ENCODE assay signal across 14 mouse cellular contexts in the genomic region with DNA sequence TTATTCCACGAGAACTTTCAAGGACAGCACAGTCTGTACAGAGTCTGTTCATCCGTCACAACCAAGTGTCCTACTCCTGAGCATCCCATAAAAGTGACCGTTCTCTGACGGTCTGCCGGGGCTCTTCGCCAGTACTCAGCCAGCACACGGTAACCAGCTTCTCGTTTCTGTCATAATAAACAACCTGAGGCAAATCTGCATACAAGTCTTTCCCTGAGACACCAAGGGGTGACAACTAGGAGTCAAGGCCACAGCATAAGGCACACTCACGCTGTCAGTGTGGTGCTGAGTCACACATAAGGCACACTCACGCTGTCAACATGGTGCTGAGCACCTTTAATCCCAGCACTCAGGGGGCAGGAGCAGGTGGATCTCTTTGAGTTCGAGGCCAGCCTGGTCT. TPM values are rescaled to one million over a fixed set of nuclear protein-coding genes. Genes with fewer than 3 reads are reported as not detected.
DNase-seq lines count a peak whose midpoint lies in the region; TF ChIP-seq lines count a peak whose summit lies in the region.
"Had no signal": no experiment of that assay in that cellular context is flagged by ENCODE, and none has a peak within 500 bp of the region (broad histone marks: within the 10 kb centered on the region; RNA-seq: fewer than 3 reads in every experiment).

No protein-coding gene starts in this region.

- TF ChIP-seq CTCF in gastrocnemius, adult 2 months (IDR thresholded peaks at IDR 0.05), result no peak
- TF ChIP-seq CTCF in layer of hippocampus, adult 2 months (conservative IDR thresholded peaks at IDR 0.05), result no peak

- H3K4me3 ChIP-seq in gastrocnemius, adult 2 months, result no peak overlapping the region
- no peak overlapping the region for H3K4me3 ChIP-seq in layer of hippocampus, adult 2 months
- H3K4me3 ChIP-seq: forebrain, embryonic 10.5 days; forebrain, embryonic 13.5 days; heart, adult 2 months; heart, embryonic 12.5 days; heart, embryonic 15.5 days had no signal

- DNase-seq in gastrocnemius, adult 2 months, result no peak
- DNase-seq in gastrocnemius, postnatal 25 days, result no peak
- no peak for DNase-seq in layer of hippocampus, adult 2 months (ENCODE audit: low spot score in 2 of 2)
- no peak for DNase-seq in layer of hippocampus, adult 11-12 months (ENCODE audit: low spot score)
- peak; percentile 13 for DNase-seq in 416B (ENCODE audit: low read depth)
- no peak for DNase-seq in natural killer cell, adult 2 months (ENCODE audit: low spot score in 2 of 2)
- DNase-seq: cerebellum, adult 9-10 months had no signal

- peak overlapping the region; percentile 59 for H3K27ac ChIP-seq in gastrocnemius, adult 2 months
- 0 out of 2 replicates have a peak overlapping the region, but pooled peaks have one; percentile 33 for H3K27ac ChIP-seq in layer of hippocampus, adult 2 months
- H3K27ac ChIP-seq: forebrain, embryonic 10.5 days; forebrain, embryonic 13.5 days; heart, adult 2 months; heart, embryonic 15.5 days; hindbrain, embryonic 14.5 days; hindbrain, postnatal 0 days had no signal

- intact Hi-C loops in gastrocnemius, adult 2 months (cut with DNase I), result loop anchor here (5.0 kb wide), 1 partner anchor 173 kb away; no protein-coding TSS in a partner anchor

RNA-seq across cellular contexts. Expression of gene B3gntl1, which starts 22.3 kb away (rescaled TPM):
- total RNA-seq in gastrocnemius, adult 2 months (2021), result 1 to 10 TPM; 2.2 to 3.0 TPM
- total RNA-seq in gastrocnemius, postnatal 25 days (2021), result 1 to 10 TPM; 2.4 to 2.5 TPM
- total RNA-seq in layer of hippocampus, adult 2 months (2021), result 1 to 10 TPM; 7.1 to 8.1 TPM

RNA-seq across cellular contexts. Expression of gene Metrnl, which starts 50.7 kb away (rescaled TPM):
- total RNA-seq in gastrocnemius, adult 2 months (2021), result 10 to 100 TPM in 1 of 2 experiments, 1 to 10 TPM in 1; 7.8 to 13.7 TPM
- total RNA-seq in gastrocnemius, postnatal 25 days (2021), result 10 to 100 TPM in 1 of 2 experiments, 1 to 10 TPM in 1; 9.9 to 17.4 TPM
- 10 to 100 TPM; 10.3 to 10.7 TPM for total RNA-seq in layer of hippocampus, adult 2 months (2021)
